Mouse (Mus musculus) embryonic facial prominence, embryonic 10.5 days (tissue): Measurements from ENCODE around the gene Creld2. TPM values are rescaled to one million over a fixed set of nuclear protein-coding genes. Genes with fewer than 3 reads are reported as not detected.

Source experiments
- DNase-seq: peaks from one replicate; pipeline ENCODE4 v3.0.0-alpha.2; 2017; ENCODE audit warnings: low spot score
- H3K27ac ChIP-seq: fragments of 300-500 bp; sonication (generic); replicated peaks from 2 replicates; pipeline ENCODE4 v1.5.1; 2016; ENCODE audit warnings: mild to moderate bottlenecking
- H3K27me3 ChIP-seq: fragments of 300-500 bp; sonication (generic); replicated peaks from 2 replicates; pipeline ENCODE4 v1.6.1; 2016; ENCODE audit warnings: low read depth, mild to moderate bottlenecking; ENCODE audit not compliant: poor library complexity, severe bottlenecking
- H3K36me3 ChIP-seq: fragments of 300-500 bp; sonication (generic); replicated peaks from 2 replicates; pipeline ENCODE4 v1.6.1; 2016; ENCODE audit warnings: mild to moderate bottlenecking, moderate library complexity
- H3K4me1 ChIP-seq: fragments of 300-500 bp; sonication (generic); 2 replicates; pipeline ENCODE4 v1.6.1; 2016
- H3K4me3 ChIP-seq: fragments of 300-500 bp; sonication (generic); 2 replicates; pipeline ENCODE4 v1.5.1; 2016; ENCODE audit warnings: mild to moderate bottlenecking, moderate library complexity
- H3K9me3 ChIP-seq: fragments of 300-500 bp; sonication (generic); 2 replicates; pipeline ENCODE4 v1.6.1; 2016; ENCODE audit warnings: mild to moderate bottlenecking
- WGBS: fragments of 180-500 bp; shearing (Covaris S2); methylation state at CpG from one replicate; pipeline ENCODE4 v1.1.7; 2016; 5-methylcytosine and 5-hydroxymethylcytosine counted together
- polyA plus RNA-seq: library from polyadenylated mRNA; unstranded; fragments of >200 nt; fragmentation: Nextera tagmentation; extraction: Ambion mirVana; gene quantifications from 2 replicates; pipeline ENCODE4 v1.2.1, GENCODE M21; 2016

Gene Creld2
- polyA plus RNA-seq, 1 experiment from 2014 or later = 93.9 TPM

DNA sequence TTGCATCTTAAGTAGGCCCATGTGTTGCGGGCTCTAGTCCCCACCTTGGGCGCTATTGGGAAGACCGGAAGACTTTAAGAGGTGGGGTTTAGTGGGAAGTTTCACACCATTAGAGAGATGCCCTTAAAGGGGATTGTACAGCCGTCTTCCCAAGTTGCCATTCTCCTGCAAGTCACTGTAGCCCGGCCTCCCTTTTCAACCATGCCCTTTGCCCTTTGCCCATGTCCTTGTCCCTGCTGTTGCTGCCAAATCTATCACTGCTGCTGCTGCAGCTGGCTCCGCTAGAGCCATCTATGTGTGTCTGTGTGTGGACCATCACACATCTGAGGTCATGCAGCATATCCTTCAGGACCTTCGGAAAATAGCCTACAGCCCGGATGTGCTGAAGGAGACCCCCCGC, 13.1 kb downstream of the Creld2 start:
- H3K9me3 ChIP-seq = no peaks in the 10 kb centered on the region
- H3K27me3 ChIP-seq = 0 out of 2 replicates have a peak, but pooled peaks cover under 1% of the 10 kb centered on the region
- H3K27ac ChIP-seq = no peak overlapping the region
- H3K4me1 ChIP-seq = peaks cover 23% of the 10 kb centered on the region
- H3K4me3 ChIP-seq = no peak overlapping the region
- DNase-seq = no peak
- 81% methylated on average over 9 of the region's 9 CpGs for WGBS
- peaks cover 3% of the 10 kb centered on the region for H3K36me3 ChIP-seq

DNA sequence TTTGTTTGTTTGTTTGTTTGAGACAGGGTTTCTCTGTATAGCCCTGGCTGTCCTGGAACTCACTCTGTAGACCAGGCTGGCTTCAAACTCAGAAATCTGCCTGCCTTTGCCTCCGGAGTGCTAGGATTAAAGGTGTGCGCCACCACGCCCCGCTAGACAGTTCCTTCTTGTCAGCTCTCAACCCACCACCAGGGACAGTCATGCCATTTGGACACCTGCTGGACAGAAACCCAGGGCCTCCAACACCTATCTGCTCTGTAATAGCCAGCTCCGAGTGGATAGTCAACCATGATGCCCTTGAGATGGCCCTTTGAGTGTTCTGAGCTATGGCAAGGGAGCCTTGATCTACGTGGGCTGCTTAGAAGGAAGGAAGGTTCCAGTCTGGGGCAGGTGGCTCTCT, 16.6 kb downstream of the Creld2 start:
- Histone ChIP-seq H3K36me3 (no peaks in the 10 kb centered on the region), H3K27ac (no peak overlapping the region), H3K27me3 (0 out of 2 replicates have a peak, but pooled peaks cover 3% of the 10 kb centered on the region), H3K4me1 (peaks cover 48% of the 10 kb centered on the region), H3K4me3 (no peak overlapping the region), H3K9me3 (no peaks in the 10 kb centered on the region)
- DNase-seq = no peak
- WGBS = 77% methylated on average over 6 of the region's 6 CpGs

DNA sequence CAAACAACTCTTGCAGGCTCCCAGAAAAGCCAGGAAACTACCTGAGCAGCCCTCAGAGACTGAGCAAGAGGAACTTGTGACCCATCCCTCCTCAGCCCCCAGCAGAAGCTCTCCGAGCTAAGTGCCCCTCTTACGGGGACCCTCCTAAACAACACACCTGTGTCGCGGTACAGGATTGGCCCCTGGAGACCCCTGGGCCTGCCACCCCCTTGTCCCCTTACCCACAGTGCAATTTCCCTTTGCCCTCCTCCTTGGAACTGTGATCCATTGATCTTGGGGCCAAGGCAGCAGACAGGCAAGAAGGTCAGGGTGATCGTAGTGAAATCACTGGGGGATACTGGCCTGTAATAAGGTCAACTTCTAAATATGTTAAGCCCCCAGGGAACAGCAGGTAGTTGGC, 17.1 kb downstream of the Creld2 start:
- Histone ChIP-seq H3K4me3 (peak overlapping the region; percentile 62), H3K27me3 (0 out of 2 replicates have a peak, but pooled peaks cover 3% of the 10 kb centered on the region), H3K36me3 (no peaks in the 10 kb centered on the region), H3K9me3 (no peaks in the 10 kb centered on the region), H3K4me1 (peaks cover 49% of the 10 kb centered on the region), H3K27ac (no peak overlapping the region)
- WGBS = 67% methylated on average over 5 of the region's 5 CpGs
- no peak for DNase-seq

DNA sequence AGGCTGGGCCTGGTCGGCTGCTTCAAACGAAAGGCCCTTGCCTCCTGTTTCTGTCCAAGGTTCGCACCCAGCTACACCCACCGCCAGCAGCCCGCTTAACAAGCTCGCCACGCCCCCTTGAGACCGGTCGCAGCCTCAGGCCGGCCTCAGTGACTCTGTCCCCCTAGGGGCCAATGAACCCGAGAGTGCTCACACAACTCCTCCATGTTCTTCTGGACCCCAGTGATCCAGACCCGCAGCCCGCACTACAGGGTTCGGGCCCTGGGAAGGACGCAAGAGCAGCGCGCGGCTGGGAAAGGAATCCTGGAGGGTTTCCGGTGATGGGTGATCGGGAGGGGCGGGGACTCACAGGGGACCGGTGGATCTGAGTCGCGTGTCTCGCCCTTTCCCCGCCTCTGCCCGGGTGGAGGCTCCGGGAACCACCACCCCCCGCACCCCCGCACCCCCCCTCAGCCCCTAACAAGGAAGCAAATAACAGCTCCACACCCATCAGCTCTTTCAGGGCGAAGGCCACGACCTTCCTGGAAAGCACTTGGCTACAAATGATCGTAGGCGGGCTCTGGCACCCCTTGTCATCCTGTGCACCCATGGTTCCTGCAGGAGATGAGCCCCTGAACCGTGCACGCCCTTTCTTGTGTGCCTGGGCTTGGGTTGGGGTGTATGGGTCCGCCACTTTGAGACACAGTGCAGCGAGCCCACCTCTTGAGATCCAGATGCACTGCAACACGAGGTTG, 17.9 kb downstream of the Creld2 start:
- Histone ChIP-seq H3K4me3 (peak overlapping the region; percentile 62), H3K27me3 (0 out of 2 replicates have a peak, but pooled peaks cover 3% of the 10 kb centered on the region), H3K36me3 (no peaks in the 10 kb centered on the region), H3K27ac (peak overlapping the region; percentile 78), H3K9me3 (no peaks in the 10 kb centered on the region), H3K4me1 (peaks cover 44% of the 10 kb centered on the region)
- DNase-seq = peak; percentile 75
- 1% methylated on average over 39 of the region's 39 CpGs for WGBS

- Histone ChIP-seq H3K27ac (peak overlapping the region; percentile 78), H3K4me3 (peak overlapping the region; percentile 62), H3K36me3 (no peaks in the 10 kb centered on the region), H3K9me3 (no peaks in the 10 kb centered on the region), H3K4me1 (peaks cover 39% of the 10 kb centered on the region), H3K27me3 (0 out of 2 replicates have a peak, but pooled peaks cover 3% of the 10 kb centered on the region)
- DNase-seq = no peak
- 1% methylated on average over 11 of the region's 11 CpGs for WGBS
Measured at GRCm38 (mm10) chr15:88837977-88838376, 18.5 kb downstream of the Creld2 start.

DNA sequence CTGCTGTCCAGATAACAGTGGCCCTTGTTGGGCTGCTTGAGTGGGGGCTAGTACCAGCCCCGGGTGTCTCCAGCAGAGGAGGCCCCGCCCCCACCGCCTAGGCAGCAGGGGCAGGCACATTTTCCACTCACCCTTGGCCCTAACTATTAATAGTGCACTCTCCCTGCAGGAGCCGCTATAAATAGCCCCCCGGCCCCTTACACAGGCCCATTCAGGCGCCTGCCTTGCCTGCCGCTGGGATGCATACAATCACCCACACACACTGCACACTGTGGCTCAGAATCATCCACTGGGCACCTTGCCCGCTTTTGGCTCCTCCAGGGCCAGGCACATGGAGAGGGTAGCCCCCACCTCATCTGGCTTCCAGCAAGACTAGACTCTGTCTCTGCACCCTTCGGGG, 19.8 kb downstream of the Creld2 start:
- 22% methylated on average over 9 of the region's 9 CpGs for WGBS
- peak overlapping the region; percentile 74 for H3K27ac ChIP-seq
- H3K4me3 ChIP-seq = 0 out of 2 replicates have a peak overlapping the region, but pooled peaks have one; percentile 23
- DNase-seq = peak; percentile 69
- 0 out of 2 replicates have a peak, but pooled peaks cover 3% of the 10 kb centered on the region for H3K27me3 ChIP-seq
- H3K36me3 ChIP-seq = no peaks in the 10 kb centered on the region
- peaks cover 47% of the 10 kb centered on the region for H3K4me1 ChIP-seq
- H3K9me3 ChIP-seq = no peaks in the 10 kb centered on the region

DNA sequence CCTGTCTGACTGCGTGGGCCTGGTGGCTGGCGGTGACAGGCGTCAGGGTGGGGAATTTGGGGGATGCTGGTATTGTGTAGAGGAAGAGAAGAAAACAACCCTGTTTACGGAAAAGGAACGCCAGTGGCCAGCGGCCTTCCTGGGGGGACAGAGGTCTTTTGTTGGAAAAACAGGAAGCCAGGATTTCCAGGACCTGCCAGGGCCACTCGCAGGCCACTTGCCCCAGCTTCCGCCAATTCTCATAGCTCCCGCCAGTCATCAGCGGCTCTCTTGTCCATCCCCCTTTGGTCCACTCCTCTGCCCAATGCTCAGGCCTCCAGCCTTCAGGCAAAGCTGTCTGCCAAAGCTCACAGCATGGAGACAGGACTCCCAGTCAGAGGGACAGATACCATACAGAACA, 20.7 kb downstream of the Creld2 start:
- no peaks in the 10 kb centered on the region for H3K9me3 ChIP-seq
- 39% methylated on average over 10 of the region's 10 CpGs for WGBS
- H3K4me1 ChIP-seq = peaks cover 47% of the 10 kb centered on the region
- H3K27ac ChIP-seq = peak overlapping the region; percentile 74
- peak; percentile 50 for DNase-seq
- H3K36me3 ChIP-seq = no peaks in the 10 kb centered on the region
- H3K27me3 ChIP-seq = 0 out of 2 replicates have a peak, but pooled peaks cover 3% of the 10 kb centered on the region
- H3K4me3 ChIP-seq = no peak overlapping the region

GRCm38 (mm10) chr15:88841160-88841559, 21.7 kb downstream of the Creld2 start:
- Histone ChIP-seq H3K4me1 (peaks cover 47% of the 10 kb centered on the region), H3K9me3 (no peaks in the 10 kb centered on the region), H3K4me3 (no peak overlapping the region), H3K27ac (no peak overlapping the region), H3K36me3 (no peaks in the 10 kb centered on the region), H3K27me3 (0 out of 2 replicates have a peak, but pooled peaks cover 3% of the 10 kb centered on the region)
- WGBS = 83% methylated on average over 2 of the region's 2 CpGs
- no peak for DNase-seq

- Histone ChIP-seq H3K4me1 (peaks cover 43% of the 10 kb centered on the region), H3K36me3 (no peaks in the 10 kb centered on the region), H3K9me3 (no peaks in the 10 kb centered on the region), H3K27ac (no peak overlapping the region), H3K4me3 (no peak overlapping the region), H3K27me3 (0 out of 2 replicates have a peak, but pooled peaks cover 3% of the 10 kb centered on the region)
- WGBS = 88% methylated on average over 3 of the region's 3 CpGs
- no peak for DNase-seq
Measured at GRCm38 (mm10) chr15:88841580-88842299, 22.3 kb downstream of the Creld2 start.

DNA sequence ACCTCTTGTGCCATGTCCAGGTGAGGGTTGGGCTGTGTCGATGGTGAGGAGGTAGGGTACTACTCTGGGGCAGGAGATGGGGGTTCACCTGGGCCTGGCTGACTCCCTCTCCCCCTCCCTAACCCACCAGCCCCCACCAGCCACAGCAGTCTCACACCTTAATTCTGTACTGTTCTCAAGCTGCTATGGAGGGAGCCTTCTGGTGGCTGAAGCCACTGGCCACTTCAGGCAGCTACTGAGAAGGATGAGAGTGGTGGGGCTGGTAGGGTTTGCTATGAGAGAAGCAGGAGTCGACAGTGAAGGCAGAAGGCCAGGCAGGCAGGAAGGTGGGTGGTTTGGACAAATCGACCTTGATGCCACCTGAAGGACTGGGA, 22.8 kb downstream of the Creld2 start:
- Histone ChIP-seq H3K36me3 (no peaks in the 10 kb centered on the region), H3K4me1 (peaks cover 37% of the 10 kb centered on the region), H3K9me3 (no peaks in the 10 kb centered on the region), H3K27me3 (0 out of 2 replicates have a peak, but pooled peaks cover 3% of the 10 kb centered on the region), H3K27ac (no peak overlapping the region), H3K4me3 (no peak overlapping the region)
- no peak for DNase-seq
- 83% methylated on average over 3 of the region's 3 CpGs for WGBS

- Histone ChIP-seq H3K36me3 (no peaks in the 10 kb centered on the region), H3K27me3 (no peaks in the 10 kb centered on the region), H3K4me3 (no peak overlapping the region), H3K9me3 (no peaks in the 10 kb centered on the region), H3K4me1 (peaks cover 28% of the 10 kb centered on the region), H3K27ac (peak overlapping the region; percentile 21; the same call in 1 of the 2 replicates)
- 45% methylated on average over 8 of the region's 8 CpGs for WGBS
- peak; percentile 43 for DNase-seq
Measured at GRCm38 (mm10) chr15:88843486-88844097, 24.1 kb downstream of the Creld2 start.

DNA sequence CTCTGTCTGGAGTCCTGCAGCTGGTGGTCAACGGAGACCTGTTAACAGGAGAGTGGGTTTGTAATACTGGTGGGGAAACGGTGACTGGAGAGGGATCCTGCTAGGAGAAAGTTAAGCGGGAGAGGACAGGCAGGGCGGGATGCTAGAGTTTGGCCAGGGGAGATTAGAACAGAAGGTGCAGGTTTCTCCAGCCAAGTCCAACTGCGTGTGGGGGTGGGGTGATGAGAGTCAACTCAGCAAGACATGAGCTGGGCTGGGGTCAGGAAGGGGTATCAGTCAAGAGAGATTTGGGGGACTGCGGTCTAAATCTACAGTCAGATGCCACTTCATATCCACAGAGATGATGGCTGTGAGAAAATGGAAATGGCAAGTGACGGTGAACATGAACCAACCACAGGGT, 25.5 kb downstream of the Creld2 start:
- Histone ChIP-seq H3K27ac (no peak overlapping the region), H3K4me1 (peaks cover 17% of the 10 kb centered on the region), H3K4me3 (no peak overlapping the region), H3K9me3 (no peaks in the 10 kb centered on the region), H3K27me3 (no peaks in the 10 kb centered on the region), H3K36me3 (no peaks in the 10 kb centered on the region)
- DNase-seq = no peak
- 92% methylated on average over 7 of the region's 7 CpGs for WGBS
